Mouse (Mus musculus): ENCODE results near the gene Hspg2. TPM values are rescaled to one million over a fixed set of nuclear protein-coding genes. Genes with fewer than 3 reads are reported as not detected.

Hspg2 gene
- polyA plus RNA-seq, 1 experiment: 147 TPM

- no peak for TF ChIP-seq CTCF (IDR thresholded peaks at IDR 0.05; ENCODE audit: low read depth, low read length)
- no peak; the same call in 1 of the 2 replicates for TF ChIP-seq EP300 (IDR thresholded peaks at IDR 0.05; ENCODE audit: insufficient read depth, low read depth, low read length)
- TF ChIP-seq POLR2A (IDR thresholded peaks at IDR 0.05; ENCODE audit: insufficient read depth, low read length): no peak
- Histone ChIP-seq H3K4me3 (ENCODE audit: low read depth, low read length) (peak overlapping the region; percentile 78), H3K9ac (ENCODE audit: low read depth, poor library complexity, severe bottlenecking) (peak overlapping the region; percentile 54), H3K27ac (ENCODE audit: insufficient read depth, low read length) (peak overlapping the region; percentile 98), H3K27me3 (ENCODE audit: control insufficient read depth, insufficient read depth, low read length, poor library complexity, severe bottlenecking) (no peaks in the 10 kb centered on the region), H3K9me3 (replicated peaks; ENCODE audit: control insufficient read depth, insufficient read depth, low read length, poor library complexity, severe bottlenecking) (no peaks in the 10 kb centered on the region), H3K4me1 (ENCODE audit: control insufficient read depth, insufficient read depth, low read length) (peaks cover 15% of the 10 kb centered on the region), H3K36me3 (ENCODE audit: control insufficient read depth, insufficient read depth, low read length, poor library complexity, severe bottlenecking) (no peaks in the 10 kb centered on the region)
Measured at GRCm38 (mm10) chr4:137470701-137471317, 2.2 kb downstream of the Hspg2 start.

DNA sequence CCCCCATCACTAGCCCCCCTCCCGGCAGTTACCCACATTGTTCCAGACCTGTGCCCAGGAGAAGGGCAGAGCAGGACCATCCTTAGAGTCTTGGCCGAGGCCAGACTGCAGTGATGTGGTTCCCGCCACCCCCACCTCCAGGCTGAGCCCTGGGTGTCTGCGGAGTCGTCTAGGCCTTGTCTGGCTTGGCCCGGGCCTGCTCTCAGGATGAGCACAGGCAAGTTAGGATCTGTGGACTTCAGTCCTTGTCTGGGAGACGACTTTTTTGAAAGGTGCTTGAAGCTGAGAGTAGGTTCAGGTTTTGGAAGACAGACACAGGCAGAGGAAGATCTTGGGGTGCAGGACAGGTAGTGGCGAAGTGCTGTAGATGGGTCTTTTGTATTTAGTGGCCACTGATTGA, 2.8 kb downstream of the Hspg2 start:
- peak overlapping the region; percentile 59 for H3K27ac ChIP-seq (ENCODE audit: insufficient read depth, low read length)
- H3K9me3 ChIP-seq (replicated peaks; ENCODE audit: control insufficient read depth, insufficient read depth, low read length, poor library complexity, severe bottlenecking): no peaks in the 10 kb centered on the region
- no peaks in the 10 kb centered on the region for H3K36me3 ChIP-seq (ENCODE audit: control insufficient read depth, insufficient read depth, low read length, poor library complexity, severe bottlenecking)
- H3K27me3 ChIP-seq (ENCODE audit: control insufficient read depth, insufficient read depth, low read length, poor library complexity, severe bottlenecking): no peaks in the 10 kb centered on the region
- H3K4me3 ChIP-seq (ENCODE audit: low read depth, low read length): peak overlapping the region; percentile 78
- TF ChIP-seq POLR2A (IDR thresholded peaks at IDR 0.05; ENCODE audit: insufficient read depth, low read length) (no peak), EP300 (IDR thresholded peaks at IDR 0.05; ENCODE audit: insufficient read depth, low read depth, low read length) (no peak), CTCF (IDR thresholded peaks at IDR 0.05; ENCODE audit: low read depth, low read length) (no peak)
- H3K4me1 ChIP-seq (ENCODE audit: control insufficient read depth, insufficient read depth, low read length): peaks cover 17% of the 10 kb centered on the region
- peak overlapping the region; percentile 54 for H3K9ac ChIP-seq (ENCODE audit: low read depth, poor library complexity, severe bottlenecking)

- Histone ChIP-seq H3K9ac (ENCODE audit: low read depth, poor library complexity, severe bottlenecking) (no peak overlapping the region), H3K4me3 (ENCODE audit: low read depth, low read length) (no peak overlapping the region), H3K27ac (ENCODE audit: insufficient read depth, low read length) (no peak overlapping the region), H3K9me3 (replicated peaks; ENCODE audit: control insufficient read depth, insufficient read depth, low read length, poor library complexity, severe bottlenecking) (no peaks in the 10 kb centered on the region), H3K27me3 (ENCODE audit: control insufficient read depth, insufficient read depth, low read length, poor library complexity, severe bottlenecking) (no peaks in the 10 kb centered on the region), H3K4me1 (ENCODE audit: control insufficient read depth, insufficient read depth, low read length) (peaks cover 19% of the 10 kb centered on the region), H3K36me3 (ENCODE audit: control insufficient read depth, insufficient read depth, low read length, poor library complexity, severe bottlenecking) (no peaks in the 10 kb centered on the region)
- TF ChIP-seq EP300 (IDR thresholded peaks at IDR 0.05; ENCODE audit: insufficient read depth, low read depth, low read length): no peak
- TF ChIP-seq POLR2A (IDR thresholded peaks at IDR 0.05; ENCODE audit: insufficient read depth, low read length): no peak
- no peak for TF ChIP-seq CTCF (IDR thresholded peaks at IDR 0.05; ENCODE audit: low read depth, low read length)
Measured at GRCm38 (mm10) chr4:137473240-137473639, 4.7 kb downstream of the Hspg2 start.

- no peak overlapping the region for H3K4me3 ChIP-seq (ENCODE audit: low read depth, low read length)
- H3K4me1 ChIP-seq (ENCODE audit: control insufficient read depth, insufficient read depth, low read length): peaks cover 19% of the 10 kb centered on the region
- no peak overlapping the region for H3K9ac ChIP-seq (ENCODE audit: low read depth, poor library complexity, severe bottlenecking)
- TF ChIP-seq POLR2A (IDR thresholded peaks at IDR 0.05; ENCODE audit: insufficient read depth, low read length): no peak
- no peak for TF ChIP-seq EP300 (IDR thresholded peaks at IDR 0.05; ENCODE audit: insufficient read depth, low read depth, low read length)
- no peak for TF ChIP-seq CTCF (IDR thresholded peaks at IDR 0.05; ENCODE audit: low read depth, low read length)
- no peaks in the 10 kb centered on the region for H3K36me3 ChIP-seq (ENCODE audit: control insufficient read depth, insufficient read depth, low read length, poor library complexity, severe bottlenecking)
- no peak overlapping the region for H3K27ac ChIP-seq (ENCODE audit: insufficient read depth, low read length)
- H3K9me3 ChIP-seq (replicated peaks; ENCODE audit: control insufficient read depth, insufficient read depth, low read length, poor library complexity, severe bottlenecking): no peaks in the 10 kb centered on the region
- H3K27me3 ChIP-seq (ENCODE audit: control insufficient read depth, insufficient read depth, low read length, poor library complexity, severe bottlenecking): no peaks in the 10 kb centered on the region
Measured at GRCm38 (mm10) chr4:137473701-137474388, 5.3 kb downstream of the Hspg2 start.

DNA sequence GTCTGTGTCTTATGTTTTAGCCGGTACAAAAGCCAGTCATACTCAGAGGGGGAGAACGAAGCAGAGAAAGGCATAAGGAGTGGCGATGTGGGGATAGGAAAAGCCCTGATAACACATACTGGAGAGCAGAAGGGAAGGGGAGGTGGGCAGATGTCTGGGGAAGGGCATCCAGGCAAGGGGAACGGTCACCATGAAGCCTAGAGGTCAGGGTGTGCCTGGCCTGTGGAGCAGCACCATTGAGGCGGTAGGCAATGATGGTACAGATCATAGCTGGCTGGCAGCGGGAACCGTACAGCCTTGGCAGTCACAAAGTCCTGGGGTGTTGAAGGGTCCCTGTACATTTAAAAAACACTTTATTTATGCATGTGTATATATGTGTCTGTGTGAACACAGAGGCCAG, 6.1 kb downstream of the Hspg2 start:
- no peak for TF ChIP-seq CTCF (IDR thresholded peaks at IDR 0.05; ENCODE audit: low read depth, low read length)
- TF ChIP-seq EP300 (IDR thresholded peaks at IDR 0.05; ENCODE audit: insufficient read depth, low read depth, low read length): no peak
- TF ChIP-seq POLR2A (IDR thresholded peaks at IDR 0.05; ENCODE audit: insufficient read depth, low read length): no peak
- no peak overlapping the region for H3K27ac ChIP-seq (ENCODE audit: insufficient read depth, low read length)
- peaks cover 19% of the 10 kb centered on the region for H3K4me1 ChIP-seq (ENCODE audit: control insufficient read depth, insufficient read depth, low read length)
- H3K27me3 ChIP-seq (ENCODE audit: control insufficient read depth, insufficient read depth, low read length, poor library complexity, severe bottlenecking): no peaks in the 10 kb centered on the region
- no peaks in the 10 kb centered on the region for H3K9me3 ChIP-seq (replicated peaks; ENCODE audit: control insufficient read depth, insufficient read depth, low read length, poor library complexity, severe bottlenecking)
- H3K36me3 ChIP-seq (ENCODE audit: control insufficient read depth, insufficient read depth, low read length, poor library complexity, severe bottlenecking): no peaks in the 10 kb centered on the region
- H3K4me3 ChIP-seq (ENCODE audit: low read depth, low read length): no peak overlapping the region
- no peak overlapping the region for H3K9ac ChIP-seq (ENCODE audit: low read depth, poor library complexity, severe bottlenecking)
